Mouse (Mus musculus): Measurements from ENCODE around the gene Srpr.

- TF ChIP-seq POLR2A (IDR thresholded peaks at IDR 0.05; ENCODE audit: insufficient read depth, low read length) (no peak), CTCF (IDR thresholded peaks at IDR 0.05; ENCODE audit: low read depth, low read length) (no peak), EP300 (IDR thresholded peaks at IDR 0.05; ENCODE audit: insufficient read depth, low read depth, low read length) (no peak)
Measured at GRCm38 (mm10) chr9:35170071-35170470, 29.9 kb upstream of the Srpr start.

Measured in ES-Bruce4 (cell line).